8 mouse cellular contexts compared by ENCODE assay signal in the genomic region with DNA sequence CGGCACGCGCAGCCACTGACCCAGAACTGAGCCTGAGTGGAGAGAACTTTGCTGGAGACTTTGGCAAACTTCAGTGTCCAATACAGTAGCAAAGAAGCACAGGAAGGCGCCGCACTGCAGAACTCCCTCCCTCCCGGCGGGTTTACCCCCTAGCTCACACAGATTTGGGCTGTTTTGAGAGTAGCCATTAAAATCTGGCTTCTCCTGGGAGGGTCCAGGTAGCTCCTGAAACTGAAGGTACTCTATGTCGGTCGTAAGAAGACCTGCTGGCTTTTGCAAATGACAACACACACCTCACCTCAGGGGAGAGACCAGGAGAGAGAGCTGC. TPM values are rescaled to one million over a fixed set of nuclear protein-coding genes. Genes with fewer than 3 reads are reported as not detected.
A peak's percentile ranks its signal among the peaks of the same experiment; 100 is the strongest.
DNase-seq lines count a peak whose midpoint lies in the region; ATAC-seq and TF ChIP-seq lines count a peak whose summit lies in the region.

No protein-coding gene starts in this region.

- peak overlapping the region; percentile 83 for H3K4me2 ChIP-seq in heart, embryonic 12.5 days
- peak overlapping the region; percentile 78 for H3K4me2 ChIP-seq in hindbrain, embryonic 11.5 days (replicated peaks; ENCODE audit: low read depth, low read length)

- peaks cover 9% of the 10 kb centered on the region for H3K36me3 ChIP-seq in heart, embryonic 12.5 days
- no peaks in the 10 kb centered on the region for H3K36me3 ChIP-seq in ES-Bruce4 (ENCODE audit: control insufficient read depth, insufficient read depth, low read length, poor library complexity, severe bottlenecking)
- H3K36me3 ChIP-seq in hindbrain, embryonic 11.5 days (ENCODE audit: control insufficient read depth, insufficient read depth, low read length), result no peaks in the 10 kb centered on the region
- no peaks in the 10 kb centered on the region for H3K36me3 ChIP-seq in macrophage (ENCODE audit: inconsistent target)

- no peaks in the 10 kb centered on the region for H3K27me3 ChIP-seq in heart, embryonic 12.5 days (replicated peaks)
- no peaks in the 10 kb centered on the region for H3K27me3 ChIP-seq in ES-Bruce4 (ENCODE audit: control insufficient read depth, insufficient read depth, low read length, poor library complexity, severe bottlenecking)
- H3K27me3 ChIP-seq in hindbrain, embryonic 11.5 days (ENCODE audit: control insufficient read depth, insufficient read depth, low read length), result no peaks in the 10 kb centered on the region; the same call in 1 of the 2 replicates

- peak; percentile 9; the same call in 1 of the 2 replicates for ATAC-seq in heart, embryonic 12.5 days (ENCODE audit: insufficient number of reproducible peaks, low FRiP score)
- no peak for ATAC-seq in hindbrain, embryonic 11.5 days (ENCODE audit: low FRiP score)

- H3K4me1 ChIP-seq in heart, embryonic 12.5 days (replicated peaks), result peaks cover 28% of the 10 kb centered on the region
- peaks cover 8% of the 10 kb centered on the region for H3K4me1 ChIP-seq in ES-Bruce4 (ENCODE audit: control insufficient read depth, insufficient read depth, low read length)
- no peaks in the 10 kb centered on the region for H3K4me1 ChIP-seq in hindbrain, embryonic 11.5 days (replicated peaks; ENCODE audit: control insufficient read depth, insufficient read depth, low read length)

- H3K4me3 ChIP-seq in heart, embryonic 12.5 days, result peak overlapping the region; percentile 94
- H3K4me3 ChIP-seq in ES-Bruce4 (ENCODE audit: low read depth, low read length), result peak overlapping the region; percentile 92
- H3K4me3 ChIP-seq in hindbrain, embryonic 11.5 days (ENCODE audit: low read depth, low read length), result peak overlapping the region; percentile 88
- H3K4me3 ChIP-seq in macrophage (ENCODE audit: inconsistent target), result peak overlapping the region; percentile 59

- WGBS in heart, embryonic 12.5 days, result 10% methylated on average over 9 of the region's 9 CpGs
- 23% methylated on average over 9 of the region's 9 CpGs for WGBS in hindbrain, embryonic 11.5 days
- 10% methylated on average over 9 of the region's 9 CpGs for WGBS in macrophage (ENCODE audit: missing documents)

- intact Hi-C loops in gastrocnemius, postnatal 14 days (cut with DNase I; ENCODE audit: low total_unique reads), result no loop called here

- peaks cover 38% of the 10 kb centered on the region; the same call in 1 of the 2 replicates for H3K79me2 ChIP-seq in macrophage (ENCODE audit: inconsistent target)

- peak overlapping the region; percentile 94 for H3K9ac ChIP-seq in heart, embryonic 12.5 days
- H3K9ac ChIP-seq in ES-Bruce4 (ENCODE audit: low read depth, poor library complexity, severe bottlenecking), result peak overlapping the region; percentile 89
- peak overlapping the region; percentile 90 for H3K9ac ChIP-seq in hindbrain, embryonic 11.5 days (ENCODE audit: low read depth, low read length)

- TF ChIP-seq CTCF in ES-Bruce4 (IDR thresholded peaks at IDR 0.05; ENCODE audit: low read depth, low read length), result no peak

- H3K27ac ChIP-seq in heart, embryonic 12.5 days (ENCODE audit: poor library complexity, severe bottlenecking), result peak overlapping the region; percentile 69; the same call in 1 of the 2 replicates
- H3K27ac ChIP-seq in ES-Bruce4 (ENCODE audit: insufficient read depth, low read length), result peak overlapping the region; percentile 42; the same call in 1 of the 2 replicates
- no peak overlapping the region for H3K27ac ChIP-seq in hindbrain, embryonic 11.5 days (ENCODE audit: low read depth, low read length)
- H3K27ac ChIP-seq in macrophage, result peak overlapping the region; percentile 60

- no peak for TF ChIP-seq EP300 in ES-Bruce4 (IDR thresholded peaks at IDR 0.05; ENCODE audit: insufficient read depth, low read depth, low read length)

- no peak for DNase-seq in heart, adult 8-10 months (ENCODE audit: low spot score)
- no peak for DNase-seq in hindbrain, embryonic 11.5 days (ENCODE audit: low spot score)
- DNase-seq in left cerebral cortex, adult 9 months (ENCODE audit: low spot score in 2 of 2), result no peak
- DNase-seq in gastrocnemius, postnatal 14 days, result no peak
- DNase-seq in cerebellum, adult 9-10 months, result no peak

- no peak for TF ChIP-seq POLR2A in ES-Bruce4 (IDR thresholded peaks at IDR 0.05; ENCODE audit: insufficient read depth, low read length)

- no peaks in the 10 kb centered on the region for H3K9me3 ChIP-seq in heart, embryonic 12.5 days (replicated peaks)
- no peaks in the 10 kb centered on the region for H3K9me3 ChIP-seq in ES-Bruce4 (replicated peaks; ENCODE audit: control insufficient read depth, insufficient read depth, low read length, poor library complexity, severe bottlenecking)
- no peaks in the 10 kb centered on the region for H3K9me3 ChIP-seq in hindbrain, embryonic 11.5 days (ENCODE audit: control insufficient read depth, low read length)

RNA-seq across cellular contexts. Expression of gene Zfp839, which starts 0.8 kb away (rescaled TPM):
- 3.9 and 5.4 TPM in 2 replicates for polyA plus RNA-seq in heart, embryonic 12.5 days (2016; fragmentation: Nextera tagmentation; extraction: Ambion mirVana)
- total RNA-seq in heart, adult 8-10 months (2022), result 10 to 100 TPM; 10.5 to 12.1 (median 11.1) TPM
- polyA plus RNA-seq in ES-Bruce4 (2011; ENCODE audit: insufficient read depth, insufficient read length, low read depth, missing spikeins) (11.2 and 12.6 TPM in 2 replicates), macrophage (2018) (7.8 to 12.1 TPM (median 10.8 TPM) in 3 replicates)
- 2.5 and 3.2 TPM in 2 replicates for polyA plus RNA-seq in hindbrain, embryonic 11.5 days (2014; fragmentation: Nextera tagmentation; extraction: Ambion mirVana)
- total RNA-seq in macrophage (2018; cell fraction: chromatin; rRNA removed), result 10 to 100 TPM; 16.2 to 68.1 (median 35.9) TPM
- 10 to 100 TPM in 13 of 26 experiments, 1 to 10 TPM in 13; 3.2 to 13.5 (median 10.4) TPM for total RNA-seq in macrophage (2018; cell fraction: cytosol; rRNA removed)
- 10 to 100 TPM in 25 of 26 experiments, 1 to 10 TPM in 1; 9.0 to 46.7 (median 24.5) TPM for total RNA-seq in macrophage (2018; cell fraction: nucleus; rRNA removed)
- total RNA-seq in gastrocnemius, postnatal 14 days (2021), result 1 to 10 TPM; 3.9 to 5.4 TPM

RNA-seq across cellular contexts. Expression of gene Mok, which starts 10.2 kb away (rescaled TPM):
- polyA plus RNA-seq in heart, embryonic 12.5 days (2016; fragmentation: Nextera tagmentation; extraction: Ambion mirVana), result 2.9 and 4.0 TPM in 2 replicates
- under 1 TPM; 0.50 to 0.80 (median 0.70) TPM for total RNA-seq in heart, adult 8-10 months (2022)
- 33.4 and 35.8 TPM in 2 replicates for polyA plus RNA-seq in ES-Bruce4 (2011; ENCODE audit: insufficient read depth, insufficient read length, low read depth, missing spikeins)
- polyA plus RNA-seq in hindbrain, embryonic 11.5 days (2014; fragmentation: Nextera tagmentation; extraction: Ambion mirVana), result 11.0 and 14.4 TPM in 2 replicates
- total RNA-seq in macrophage (2018; cell fraction: chromatin; rRNA removed), result 10 to 100 TPM in 4 of 26 experiments, 1 to 10 TPM in 21, under 1 TPM in 1; 0.37 to 12.4 (median 3.3) TPM
- total RNA-seq in macrophage (2018; cell fraction: cytosol; rRNA removed), result 1 to 10 TPM in 21 of 26 experiments, under 1 TPM in 5; 0.50 to 3.6 (median 1.4) TPM
- total RNA-seq in macrophage (2018; cell fraction: nucleus; rRNA removed), result 10 to 100 TPM in 1 of 26 experiments, 1 to 10 TPM in 23, under 1 TPM in 1, not detected in 1; 0.65 to 12.3 (median 2.7) TPM
- 0.96 to 4.8 TPM (median 3.3 TPM) in 3 replicates for polyA plus RNA-seq in macrophage (2018)
- under 1 TPM; 0.25 to 0.31 TPM for total RNA-seq in gastrocnemius, postnatal 14 days (2021)

RNA-seq across cellular contexts. Expression of gene Cinp, which starts 38.1 kb away (rescaled TPM):
- 63.3 and 66.7 TPM in 2 replicates for polyA plus RNA-seq in heart, embryonic 12.5 days (2016; fragmentation: Nextera tagmentation; extraction: Ambion mirVana)
- total RNA-seq in heart, adult 8-10 months (2022), result 10 to 100 TPM; 21.7 to 28.5 (median 27.8) TPM
- polyA plus RNA-seq in ES-Bruce4 (2011; ENCODE audit: insufficient read depth, insufficient read length, low read depth, missing spikeins), result 76.3 and 77.6 TPM in 2 replicates
- polyA plus RNA-seq in hindbrain, embryonic 11.5 days (2014; fragmentation: Nextera tagmentation; extraction: Ambion mirVana), result 79.4 and 82.1 TPM in 2 replicates
- 10 to 100 TPM; 12.3 to 74.4 (median 39.2) TPM for total RNA-seq in macrophage (2018; cell fraction: chromatin; rRNA removed)
- 10 to 100 TPM; 16.3 to 33.1 (median 25.2) TPM for total RNA-seq in macrophage (2018; cell fraction: cytosol; rRNA removed)
- 10 to 100 TPM; 11.8 to 58.3 (median 26.9) TPM for total RNA-seq in macrophage (2018; cell fraction: nucleus; rRNA removed)
- polyA plus RNA-seq in macrophage (2018), result 21.8 to 58.2 TPM (median 41.8 TPM) in 3 replicates
- 10 to 100 TPM; 30.5 to 32.9 TPM for total RNA-seq in gastrocnemius, postnatal 14 days (2021)

RNA-seq across cellular contexts. Expression of gene Tecpr2, which starts 38.2 kb away (rescaled TPM):
- polyA plus RNA-seq in heart, embryonic 12.5 days (2016; fragmentation: Nextera tagmentation; extraction: Ambion mirVana), result 3.8 and 4.5 TPM in 2 replicates
- total RNA-seq in heart, adult 8-10 months (2022), result 1 to 10 TPM; 4.9 to 5.8 (median 5.3) TPM
- polyA plus RNA-seq in ES-Bruce4 (2011; ENCODE audit: insufficient read depth, insufficient read length, low read depth, missing spikeins) (7.1 and 7.3 TPM in 2 replicates), macrophage (2018) (6.3 to 9.4 TPM (median 7.8 TPM) in 3 replicates)
- 4.1 and 4.3 TPM in 2 replicates for polyA plus RNA-seq in hindbrain, embryonic 11.5 days (2014; fragmentation: Nextera tagmentation; extraction: Ambion mirVana)
- 10 to 100 TPM; 20.8 to 92.3 (median 59.4) TPM for total RNA-seq in macrophage (2018; cell fraction: chromatin; rRNA removed)
- 10 to 100 TPM in 20 of 26 experiments, 1 to 10 TPM in 6; 4.6 to 18.7 (median 11.7) TPM for total RNA-seq in macrophage (2018; cell fraction: cytosol; rRNA removed)
- 10 to 100 TPM; 12.2 to 47.7 (median 33.1) TPM for total RNA-seq in macrophage (2018; cell fraction: nucleus; rRNA removed)
- 1 to 10 TPM; 2.7 to 2.8 TPM for total RNA-seq in gastrocnemius, postnatal 14 days (2021)
